Mouse (Mus musculus) CD4-positive naive resting alpha-beta T cell, adult 57 days (primary cell): ENCODE results near the gene Pknox1. TPM values are rescaled to one million over a fixed set of nuclear protein-coding genes. Genes with fewer than 3 reads are reported as not detected.

Experiments used
- total RNA-seq: library from RNA; stranded (reverse); gene quantifications from one replicate; pipeline ENCODE4 v1.2.4, GENCODE M21; 2023

Gene Pknox1
- 59.2 TPM for total RNA-seq

DNA sequence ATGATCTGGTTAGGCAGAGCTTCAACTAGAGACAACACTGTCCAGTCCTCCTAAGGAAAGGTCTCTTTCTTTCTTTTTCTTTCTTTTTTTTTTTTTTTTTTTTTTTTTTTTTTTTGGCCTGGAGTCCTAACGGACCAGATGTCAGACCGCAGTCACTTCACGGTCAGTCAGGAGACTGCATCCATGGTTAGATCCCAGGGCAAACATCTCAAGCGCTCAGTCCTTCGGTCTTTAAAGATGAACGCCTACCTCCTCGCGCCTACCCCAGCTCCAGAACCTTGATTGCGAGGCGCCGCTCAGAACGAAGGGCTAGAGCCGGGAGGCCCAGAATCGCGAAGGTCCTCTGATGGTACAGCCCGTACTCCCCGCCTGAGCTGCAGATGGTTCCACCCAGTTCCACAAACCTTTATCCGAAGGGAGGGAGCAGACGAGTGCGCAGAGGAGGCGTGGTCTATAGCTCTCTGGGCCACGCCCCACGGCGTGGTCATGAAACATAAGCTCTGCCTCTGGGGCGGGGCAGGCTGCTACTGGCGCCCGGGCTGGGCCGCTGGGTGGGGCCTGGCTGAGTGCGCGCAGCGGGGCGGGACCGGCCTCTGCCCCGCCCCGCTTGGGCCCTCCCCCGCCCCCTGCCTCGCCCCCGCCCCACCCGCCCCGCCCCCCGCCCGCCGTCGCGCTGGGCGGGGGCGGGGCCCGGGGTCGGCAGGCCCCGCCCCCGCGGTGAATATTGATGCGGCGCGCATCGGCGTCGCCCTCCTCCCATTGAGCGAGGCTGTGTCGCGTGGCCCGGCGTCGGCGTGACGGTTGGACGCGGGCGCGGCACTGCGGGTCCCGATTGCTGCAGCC is at the start of gene Pknox1:
Gene Pknox1 (plus strand): TSS at position 720 of the 843 bp plus-strand sequence.

GRCm38 (mm10) chr17:31519946-31520838 is 44.3 kb upstream of the Pknox1 start, which contains the start of the genes Wdr4 and Ndufv3:
Gene Wdr4, minus strand, starts transcription at chr17:31519980.
Gene Ndufv3, plus strand, starts transcription at chr17:31520115.

GRCm38 (mm10) chr17:31636942-31637811 is 72.6 kb downstream of the Pknox1 start, which contains the start of gene Cbs:
Gene Cbs, minus strand, starts transcription at chr17:31637238.

Other genes starting within 250 kb of the Pknox1 start
- gene Pde9a, start 178.5 kb upstream of the Pknox1 start, total RNA-seq = 2.4 TPM
- gene Wdr4, start 44.8 kb upstream of the Pknox1 start, total RNA-seq = 46.6 TPM
- gene Ndufv3, start 44.6 kb upstream of the Pknox1 start, total RNA-seq = 108 TPM
- 0.89 TPM for gene Cbs, start 72.5 kb downstream of the Pknox1 start, total RNA-seq
- gene U2af1, start 94.2 kb downstream of the Pknox1 start, total RNA-seq = 348 TPM
- gene Cryaa, start 113.1 kb downstream of the Pknox1 start, total RNA-seq = not detected